Mouse (Mus musculus) hindlimb bud, embryonic 11.5 days (tissue): ENCODE results near the gene Xrcc4.

Experiments
- DNase-seq: peaks from one replicate; pipeline ENCODE4 v3.0.0-alpha.2; 2012; ENCODE audit warnings: low read depth, low spot score; ENCODE audit errors: extremely low spot score

Gene Xrcc4

DNA sequence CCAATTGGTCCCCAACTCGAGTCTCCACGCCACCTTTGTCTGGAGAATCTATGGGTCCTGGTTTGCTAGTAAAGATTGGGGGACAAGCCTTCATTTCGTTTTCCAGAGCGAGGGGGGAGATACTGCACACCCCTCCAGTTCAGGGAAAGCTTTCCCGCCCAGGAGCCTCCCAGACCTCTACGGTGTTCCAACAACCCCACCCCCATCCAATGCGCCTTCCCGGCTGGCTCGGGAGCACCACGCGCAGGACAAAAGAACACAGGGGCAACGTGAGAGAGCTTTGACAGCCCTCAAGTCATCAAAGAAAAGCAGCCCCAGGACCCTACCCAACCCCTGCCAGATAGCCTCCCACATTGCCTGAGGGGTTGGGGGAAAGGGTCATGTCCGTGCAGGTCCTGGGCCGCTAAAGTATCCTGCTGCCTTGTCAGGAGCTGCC, 348.3 kb downstream of the Xrcc4 start:
- DNase-seq, result no peak

DNA sequence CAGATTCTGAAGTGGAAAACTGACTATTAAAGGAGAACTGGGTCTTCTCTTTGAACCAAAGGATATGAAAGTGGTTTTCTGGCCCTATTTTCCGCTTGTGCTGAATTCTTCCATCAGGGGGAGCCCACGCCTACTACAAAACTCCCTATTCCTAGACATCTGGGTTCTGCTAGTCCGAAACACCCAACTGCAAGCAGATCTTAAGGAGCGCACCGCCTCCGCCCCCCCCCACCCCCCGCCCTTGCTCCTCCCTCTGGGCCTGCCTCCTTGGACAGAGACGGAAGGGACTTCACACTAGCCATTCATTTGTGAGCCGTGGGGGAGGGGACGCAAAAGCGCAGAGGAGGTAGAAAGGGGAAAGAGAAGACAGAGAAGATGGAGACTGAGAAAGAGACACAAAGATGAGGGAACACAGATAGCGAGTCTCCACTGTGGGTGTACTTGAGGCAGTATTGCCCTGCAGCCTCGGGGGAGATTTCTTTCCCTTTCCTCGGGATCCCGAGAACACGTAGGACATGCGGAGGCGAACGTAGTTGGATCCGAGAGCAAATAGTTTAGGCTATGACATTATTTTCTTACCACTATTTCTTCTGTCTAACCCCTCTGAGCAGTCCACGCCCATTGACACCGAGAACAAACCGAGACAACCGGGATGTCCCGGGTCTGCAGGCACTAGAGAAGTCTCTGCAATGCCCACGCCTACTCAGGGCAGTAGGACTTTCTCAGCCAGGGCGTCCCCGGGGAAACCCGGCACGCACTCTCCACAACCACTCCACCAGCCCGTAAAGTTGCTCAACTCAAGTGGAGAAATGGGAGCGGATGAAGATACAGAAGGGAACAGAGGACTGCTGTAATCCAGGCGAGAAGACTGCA, 348.9 kb downstream of the Xrcc4 start:
- no peak for DNase-seq

DNA sequence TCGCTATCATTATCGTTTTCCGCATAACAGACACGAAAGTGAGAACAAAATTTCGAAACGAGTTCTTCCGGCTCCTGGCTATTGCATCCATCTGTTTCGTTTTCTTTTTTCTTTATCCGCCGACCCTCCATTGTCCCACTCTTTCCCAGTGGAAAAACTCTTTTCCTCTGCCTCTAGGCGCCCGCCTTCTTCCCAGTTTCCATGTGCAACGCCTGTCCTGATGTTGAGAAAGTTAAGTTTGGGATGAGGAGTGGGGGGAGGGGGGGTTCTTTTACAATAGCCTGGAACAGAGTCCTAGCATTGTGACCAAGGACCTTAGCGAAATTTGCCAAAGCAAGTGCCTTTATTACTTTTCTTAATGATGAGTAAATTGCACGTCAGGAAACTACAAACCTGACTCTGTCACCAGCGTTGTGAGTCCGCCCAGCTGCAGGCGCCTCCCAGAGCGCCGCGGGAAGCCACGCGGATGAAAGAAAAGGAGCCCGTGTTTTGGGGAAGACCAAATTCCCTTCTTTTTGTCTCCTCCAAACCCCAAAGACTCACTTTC, 349.6 kb downstream of the Xrcc4 start:
- DNase-seq, result no peak

DNA sequence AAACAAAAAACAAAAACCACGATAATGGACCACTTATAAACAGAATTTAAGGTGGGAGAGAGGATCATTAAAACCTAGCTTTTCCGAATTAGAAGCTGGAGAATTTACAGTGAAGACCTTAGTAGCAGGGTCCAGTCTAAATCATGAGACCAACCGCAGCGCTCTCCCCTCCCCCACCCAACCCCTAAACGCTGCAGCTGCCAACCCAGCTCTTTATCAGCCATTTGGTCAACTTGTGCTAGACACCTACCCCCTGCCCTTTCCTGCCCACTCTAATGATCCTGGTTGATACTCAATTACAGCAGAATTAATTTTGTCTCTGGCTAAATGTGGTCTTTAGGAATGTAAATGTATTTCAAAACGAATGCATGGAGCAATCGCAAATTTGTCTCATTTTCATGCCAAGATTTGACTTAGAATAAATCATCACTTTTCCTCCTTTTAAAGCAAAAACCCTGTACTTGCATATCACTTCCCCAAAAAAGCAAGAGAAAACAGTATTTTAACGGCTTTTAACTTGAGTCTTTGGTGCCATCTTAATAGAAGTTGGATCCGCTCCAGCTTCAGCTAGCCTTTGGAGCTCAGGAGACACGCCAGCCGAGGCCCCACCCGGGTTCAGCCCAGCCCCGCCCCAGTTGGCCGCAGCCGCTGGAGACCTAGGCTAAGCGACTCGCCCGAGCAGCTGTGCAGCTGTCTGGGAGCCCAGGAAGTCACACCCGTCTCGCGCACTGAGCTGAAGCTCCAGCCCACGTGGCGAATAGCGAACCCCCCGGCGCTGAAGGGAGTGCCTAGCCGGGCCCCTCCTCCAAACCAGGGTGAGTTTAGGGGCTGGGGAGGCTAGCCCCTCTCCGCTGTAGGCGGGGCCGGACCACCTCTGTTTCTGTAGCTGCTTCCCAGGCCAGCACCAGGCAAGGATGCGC, 350.4 kb downstream of the Xrcc4 start:
- no peak for DNase-seq

DNA sequence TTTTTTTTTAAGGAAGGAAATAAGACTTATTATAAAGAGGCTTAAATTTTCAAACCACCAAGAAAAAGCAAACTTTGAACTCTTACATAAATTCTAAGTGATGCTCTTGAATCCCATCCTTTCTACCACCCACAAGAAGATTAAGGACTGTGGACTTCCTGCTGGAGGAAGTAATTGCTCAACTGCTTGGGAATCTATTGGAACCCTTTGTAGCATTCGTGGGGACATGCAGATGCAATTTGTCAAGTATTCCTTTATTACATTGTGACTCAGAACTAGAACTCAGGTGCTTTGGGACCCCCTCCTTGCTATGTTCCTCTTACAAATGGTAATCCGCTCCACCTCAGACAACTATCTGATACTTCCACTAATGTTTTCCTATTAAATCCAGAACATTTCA, 351.1 kb downstream of the Xrcc4 start:
- no peak for DNase-seq

DNA sequence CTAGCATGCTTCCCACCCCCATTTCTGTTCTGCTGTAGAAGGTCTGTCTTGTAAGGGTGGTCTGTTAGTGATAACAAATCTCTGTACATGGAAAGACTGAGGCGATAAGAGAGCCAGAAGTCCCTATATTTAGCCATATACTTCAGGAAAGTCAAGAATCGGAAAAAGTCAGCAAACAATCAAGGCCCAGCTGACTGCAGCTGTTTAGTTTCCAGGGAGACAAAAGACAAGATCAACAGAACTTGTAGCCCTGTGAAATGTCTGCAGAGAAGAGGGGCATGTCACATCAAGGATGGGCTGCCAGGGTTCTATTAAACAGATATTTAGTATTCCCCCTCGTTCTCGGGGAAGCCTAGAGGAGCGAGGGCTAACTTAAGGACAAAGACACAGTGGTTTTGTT, 354.3 kb downstream of the Xrcc4 start:
- DNase-seq, result no peak

DNA sequence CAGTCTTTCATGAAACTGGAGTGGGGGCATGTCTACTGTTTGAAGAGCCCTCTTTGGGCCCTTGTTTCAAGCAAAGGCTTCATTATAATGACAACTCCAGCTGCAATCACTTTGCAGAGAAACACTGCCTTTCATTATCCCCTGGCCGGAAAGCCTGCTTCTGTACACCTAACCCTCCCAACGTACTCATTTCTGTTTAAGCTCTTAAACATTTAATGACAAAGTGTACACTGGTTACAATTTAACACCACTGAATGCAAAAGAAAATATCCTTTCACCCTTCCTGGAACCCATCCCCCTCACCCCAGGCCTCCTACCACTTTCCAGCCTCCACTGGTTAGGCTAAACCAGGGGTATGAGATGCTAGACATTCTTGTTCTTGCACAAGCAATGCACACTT, 362.9 kb downstream of the Xrcc4 start:
- no peak for DNase-seq
